Mouse (Mus musculus): ENCODE measurements at regions not wholly inside any gene's neighbourhood (a gene's known extent, or its start where the extent isn't known, plus 50 kb on each side); places are given as distances from the start of the nearest gene placed in this dataset. TPM values are rescaled to one million over a fixed set of nuclear protein-coding genes. Genes with fewer than 3 reads are reported as not detected.

GRCm38 (mm10) chr14:100348336-100349164 is 64.1 kb upstream of the Klf12 start:
- Histone ChIP-seq H3K4me1 (ENCODE audit: control insufficient read depth, insufficient read depth, low read length) (no peaks in the 10 kb centered on the region), H3K27ac (ENCODE audit: low read length) (no peak overlapping the region), H3K36me3 (ENCODE audit: control insufficient read depth, insufficient read depth, low read length) (no peaks in the 10 kb centered on the region), H3K4me2 (replicated peaks; ENCODE audit: low read depth, low read length) (no peak overlapping the region), H3K9me3 (ENCODE audit: control insufficient read depth, low read depth, low read length) (no peaks in the 10 kb centered on the region), H3K9ac (replicated peaks; ENCODE audit: low read depth, low read length) (no peak overlapping the region), H3K4me3 (ENCODE audit: low read depth, low read length) (no peak overlapping the region), H3K27me3 (ENCODE audit: control insufficient read depth, insufficient read depth, low read length) (no peaks in the 10 kb centered on the region)
- ATAC-seq (ENCODE audit: insufficient number of reproducible peaks, insufficient read depth, low FRiP score, low read depth): no peak
- WGBS: 94% methylated on average over 4 of the region's 4 CpGs

GRCm38 (mm10) chr14:100336926-100337325 is 52.4 kb upstream of the Klf12 start:
- no peaks in the 10 kb centered on the region for H3K9me3 ChIP-seq (ENCODE audit: control insufficient read depth, low read depth, low read length)
- H3K27ac ChIP-seq (ENCODE audit: low read length): no peak overlapping the region
- no peak overlapping the region for H3K4me3 ChIP-seq (ENCODE audit: low read depth, low read length)
- no peak overlapping the region for H3K9ac ChIP-seq (replicated peaks; ENCODE audit: low read depth, low read length)
- no peaks in the 10 kb centered on the region for H3K4me1 ChIP-seq (ENCODE audit: control insufficient read depth, insufficient read depth, low read length)
- no peaks in the 10 kb centered on the region for H3K27me3 ChIP-seq (ENCODE audit: control insufficient read depth, insufficient read depth, low read length)
- H3K4me2 ChIP-seq (replicated peaks; ENCODE audit: low read depth, low read length): no peak overlapping the region
- WGBS: 71% methylated on average over 4 of the region's 4 CpGs
- no peaks in the 10 kb centered on the region for H3K36me3 ChIP-seq (ENCODE audit: control insufficient read depth, insufficient read depth, low read length)
- no peak for ATAC-seq (ENCODE audit: insufficient number of reproducible peaks, insufficient read depth, low FRiP score, low read depth)

Small RNA genes in the stretch of these regions (microRNA-seq; reads per million reads assigned to microRNA genes)
- not detected for gene Gm22401

Measured in stomach, embryonic 14.5 days (tissue).